Mouse (Mus musculus) spleen, adult 2 months (tissue): ENCODE measurements at regions not wholly inside any gene's neighbourhood (a gene's known extent, or its start where the extent isn't known, plus 50 kb on each side); places are given as distances from the start of the nearest gene placed in this dataset.

Experiments used
- CTCF ChIP-seq: fragments of 200-500 bp; IDR thresholded peaks from 2 replicates; pipeline ENCODE4 v1.5.1; 2011; ENCODE audit warnings: mild to moderate bottlenecking, inconsistent platforms; ENCODE audit not compliant: insufficient read depth, insufficient read length, insufficient replicate concordance; ENCODE audit errors: extremely low read depth
- POLR2A ChIP-seq: fragments of 200-500 bp; IDR thresholded peaks from 2 replicates; pipeline ENCODE4 v1.6.1; 2011; ENCODE audit warnings: low read depth, low read length, inconsistent platforms

- no peak for TF ChIP-seq POLR2A
- no peak for TF ChIP-seq CTCF
Observed at GRCm38 (mm10) chr14:76778541-76779399, 222.1 kb upstream of the Serp2 start.
